Mouse (Mus musculus) stomach, postnatal 0 days (tissue): Measurements from ENCODE around the gene Zfp846.

ENCODE experiments used
- CTCF ChIP-seq: IDR thresholded peaks from 2 replicates; pipeline ENCODE4 v1.5.1; 2016; ENCODE audit warnings: antibody characterized with exemption, low read depth, mild to moderate bottlenecking, moderate library complexity
- EP300 ChIP-seq: optimal IDR thresholded peaks from 2 replicates; pipeline ENCODE3; 2016; ENCODE audit warnings: antibody characterized with exemption

- TF ChIP-seq CTCF (no peak), EP300 (no peak)
These were observed 61.2 kb downstream of the Zfp846 start, which contains the start of gene Ubl5 for GRCm38 (mm10) chr9:20642101-20642895.
